Mouse (Mus musculus): ENCODE measurements around the gene 9130023H24Rik.

The 9130023H24Rik gene

GRCm38 (mm10) chr7:128237927-128238778 lies at the start of gene 9130023H24Rik:
TSS of gene 9130023H24Rik (minus strand) at chr7:128238031.
- DNase-seq, result peak; percentile 100

GRCm38 (mm10) chr7:128285060-128285459 lies 47.2 kb upstream of the 9130023H24Rik start:
- no peak for DNase-seq

- DNase-seq, result no peak
Measured at GRCm38 (mm10) chr7:128284047-128284446, 46.2 kb upstream of the 9130023H24Rik start.

- DNase-seq, result no peak
Measured at GRCm38 (mm10) chr7:128282532-128283244, 44.9 kb upstream of the 9130023H24Rik start.

- no peak for DNase-seq
Measured at GRCm38 (mm10) chr7:128281765-128282164, 43.9 kb upstream of the 9130023H24Rik start.

- DNase-seq, result no peak
Measured at GRCm38 (mm10) chr7:128279750-128280149, 41.9 kb upstream of the 9130023H24Rik start.

GRCm38 (mm10) chr7:128276051-128276450 lies 38.2 kb upstream of the 9130023H24Rik start:
- no peak for DNase-seq

GRCm38 (mm10) chr7:128271496-128271895 lies 33.7 kb upstream of the 9130023H24Rik start:
- no peak for DNase-seq

- DNase-seq, result no peak
Measured at GRCm38 (mm10) chr7:128270431-128270850, 32.6 kb upstream of the 9130023H24Rik start.

GRCm38 (mm10) chr7:128267813-128268212 lies 30.0 kb upstream of the 9130023H24Rik start:
- DNase-seq, result no peak

GRCm38 (mm10) chr7:128267391-128267790 lies 29.6 kb upstream of the 9130023H24Rik start:
- peak; percentile 46 for DNase-seq

- DNase-seq, result peak; percentile 41
Measured at GRCm38 (mm10) chr7:128266056-128266455, 28.2 kb upstream of the 9130023H24Rik start.

GRCm38 (mm10) chr7:128265411-128265810 lies 27.6 kb upstream of the 9130023H24Rik start, which contains the start of gene Slc5a2:
TSS of gene Slc5a2 (plus strand) at chr7:128265657.
- peak; percentile 52 for DNase-seq

- DNase-seq, result peak; percentile 42
Measured at GRCm38 (mm10) chr7:128256783-128257334, 19.0 kb upstream of the 9130023H24Rik start.

GRCm38 (mm10) chr7:128255757-128256156 lies 17.9 kb upstream of the 9130023H24Rik start:
- DNase-seq, result no peak

- DNase-seq, result no peak
Measured at GRCm38 (mm10) chr7:128254978-128255377, 17.1 kb upstream of the 9130023H24Rik start.

- DNase-seq, result no peak
Measured at GRCm38 (mm10) chr7:128252609-128253008, 14.8 kb upstream of the 9130023H24Rik start.

- no peak for DNase-seq
Measured at GRCm38 (mm10) chr7:128251946-128252345, 14.1 kb upstream of the 9130023H24Rik start.

GRCm38 (mm10) chr7:128249998-128250397 lies 12.2 kb upstream of the 9130023H24Rik start:
- DNase-seq, result no peak

- no peak for DNase-seq
Measured at GRCm38 (mm10) chr7:128248081-128249042, 10.5 kb upstream of the 9130023H24Rik start.

- DNase-seq, result peak; percentile 90
Measured at GRCm38 (mm10) chr7:128247443-128247842, 9.6 kb upstream of the 9130023H24Rik start.
